ENCODE assay signal across 25 mouse cellular contexts in the genomic region with DNA sequence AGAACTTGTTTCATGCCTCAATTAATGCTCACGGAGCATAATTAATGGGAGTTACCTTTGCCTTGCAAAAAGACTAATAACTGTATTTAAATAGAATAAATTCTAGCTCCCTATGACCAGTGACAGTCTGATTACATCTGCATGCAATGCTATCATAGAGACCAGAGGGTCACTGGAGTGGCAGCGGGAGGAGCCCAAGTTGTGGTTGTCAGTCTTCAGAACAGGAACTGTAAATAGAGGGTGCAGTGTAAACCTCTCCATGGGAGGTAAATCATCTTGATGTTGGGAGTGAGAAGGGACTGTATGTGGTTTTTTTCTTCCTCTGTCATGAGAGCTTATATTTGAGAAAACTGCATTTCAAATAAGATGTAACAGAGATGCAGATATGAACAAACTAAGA.
DNase-seq lines count a peak whose midpoint lies in the region; ATAC-seq lines count a peak whose summit lies in the region.
"Had no signal": no experiment of that assay in that cellular context is flagged by ENCODE, and none has a peak within 500 bp of the region (broad histone marks: within the 10 kb centered on the region; RNA-seq: fewer than 3 reads in every experiment).

No protein-coding gene starts in this region.

- no peaks in the 10 kb centered on the region for H3K27me3 ChIP-seq in liver, embryonic 11.5 days (replicated peaks; ENCODE audit: control insufficient read depth, insufficient read depth, low read length)
- H3K27me3 ChIP-seq in forebrain, embryonic 11.5 days (ENCODE audit: control insufficient read depth, insufficient read depth, low read length): no peaks in the 10 kb centered on the region
- H3K27me3 ChIP-seq: CH12.LX; embryonic facial prominence, embryonic 12.5 days; embryonic facial prominence, embryonic 15.5 days; forebrain, embryonic 12.5 days; forebrain, embryonic 15.5 days; hindbrain, embryonic 13.5 days; intestine, embryonic 15.5 days had no signal

- no peak overlapping the region for H3K9ac ChIP-seq in liver, embryonic 11.5 days (ENCODE audit: low read depth, low read length)
- H3K9ac ChIP-seq in forebrain, embryonic 11.5 days (ENCODE audit: low read length): no peak overlapping the region
- H3K9ac ChIP-seq: embryonic facial prominence, embryonic 12.5 days; embryonic facial prominence, embryonic 15.5 days; forebrain, embryonic 12.5 days; forebrain, embryonic 15.5 days; hindbrain, embryonic 13.5 days; intestine, embryonic 15.5 days had no signal

- 57% methylated on average over 2 of the region's 2 CpGs for WGBS in liver, embryonic 11.5 days
- WGBS in forebrain, embryonic 11.5 days: 85% methylated on average over 2 of the region's 2 CpGs

- H3K4me1 ChIP-seq in liver, embryonic 11.5 days (replicated peaks; ENCODE audit: control insufficient read depth, insufficient read depth, low read length): peaks cover 8% of the 10 kb centered on the region; the same call in 1 of the 2 replicates
- H3K4me1 ChIP-seq in forebrain, embryonic 11.5 days (replicated peaks; ENCODE audit: control insufficient read depth, insufficient read depth, low read length): no peaks in the 10 kb centered on the region
- H3K4me1 ChIP-seq: embryonic facial prominence, embryonic 12.5 days; embryonic facial prominence, embryonic 15.5 days; forebrain, embryonic 12.5 days; forebrain, embryonic 15.5 days; hindbrain, embryonic 10.5 days; hindbrain, embryonic 13.5 days; intestine, embryonic 15.5 days had no signal

- no peak for ATAC-seq in liver, embryonic 11.5 days (replicated peaks; ENCODE audit: low FRiP score)
- ATAC-seq in hematopoietic stem cell, adult 5-6 weeks (replicated peaks in 1 of 2; ENCODE audit: insufficient read depth in 1 of 2, low FRiP score in 2 of 2, low TSS enrichment in 1 of 2, low read depth in 1 of 2, poor library complexity in 2 of 2, severe bottlenecking in 2 of 2): peak; percentile 56 to 67; a peak in 2 of 4 replicates
- 0 out of 2 replicates have a peak, but pooled peaks have one; percentile 20 for ATAC-seq in megakaryocyte-erythroid progenitor cell, adult 5-6 weeks (replicated peaks; ENCODE audit: low FRiP score, low TSS enrichment, poor library complexity, severe bottlenecking)
- no peak for ATAC-seq in forebrain, embryonic 11.5 days (replicated peaks; ENCODE audit: low FRiP score)
- ATAC-seq: forebrain, embryonic 15.5 days; hindbrain, embryonic 16.5 days; intestine, embryonic 15.5 days had no signal

- DNase-seq in liver: peak; percentile 26
- no peak for DNase-seq in liver, embryonic 11.5 days (ENCODE audit: low spot score)
- no peak for DNase-seq in lung, postnatal 36 days
- DNase-seq in forebrain, embryonic 11.5 days (ENCODE audit: low spot score): no peak
- DNase-seq: adrenal gland, adult 2 months; adrenal gland, postnatal 14 days; B cell, adult 2 months; cerebellum, adult 11-12 months; cerebellum, adult 8-10 months; cerebellum, postnatal 10 days; gastrocnemius, postnatal 10 days; gastrocnemius, postnatal 36 days; heart, adult 11 months had no signal

- no peak overlapping the region for H3K4me2 ChIP-seq in liver, embryonic 11.5 days
- H3K4me2 ChIP-seq in forebrain, embryonic 11.5 days (ENCODE audit: low read depth, low read length, severe bottlenecking): no peak overlapping the region
- H3K4me2 ChIP-seq: embryonic facial prominence, embryonic 12.5 days; embryonic facial prominence, embryonic 15.5 days; forebrain, embryonic 12.5 days; forebrain, embryonic 15.5 days; heart, embryonic 11.5 days; hindbrain, embryonic 13.5 days; intestine, embryonic 15.5 days had no signal

- no peaks in the 10 kb centered on the region for H3K36me3 ChIP-seq in liver, embryonic 11.5 days (ENCODE audit: control insufficient read depth, insufficient read depth, low read length)
- H3K36me3 ChIP-seq in forebrain, embryonic 11.5 days (ENCODE audit: control insufficient read depth, insufficient read depth, low read length): no peaks in the 10 kb centered on the region
- H3K36me3 ChIP-seq: embryonic facial prominence, embryonic 12.5 days; embryonic facial prominence, embryonic 15.5 days; forebrain, embryonic 12.5 days; forebrain, embryonic 15.5 days; hindbrain, embryonic 10.5 days; hindbrain, embryonic 13.5 days; intestine, embryonic 15.5 days had no signal

- H3K9me3 ChIP-seq in liver, embryonic 11.5 days (ENCODE audit: control insufficient read depth, low read length): no peaks in the 10 kb centered on the region
- H3K9me3 ChIP-seq in forebrain, embryonic 11.5 days (ENCODE audit: control insufficient read depth, low read length): no peaks in the 10 kb centered on the region
- H3K9me3 ChIP-seq: embryonic facial prominence, embryonic 12.5 days; embryonic facial prominence, embryonic 15.5 days; forebrain, embryonic 12.5 days; forebrain, embryonic 15.5 days; hindbrain, embryonic 10.5 days; hindbrain, embryonic 13.5 days; intestine, embryonic 15.5 days had no signal

- H3K4me3 ChIP-seq in liver, embryonic 11.5 days (ENCODE audit: low read depth, low read length): no peak overlapping the region
- H3K4me3 ChIP-seq in forebrain, embryonic 11.5 days (ENCODE audit: low read depth, low read length): no peak overlapping the region
- H3K4me3 ChIP-seq: embryonic facial prominence, embryonic 12.5 days; embryonic facial prominence, embryonic 15.5 days; forebrain, embryonic 12.5 days; forebrain, embryonic 15.5 days; hindbrain, embryonic 10.5 days; hindbrain, embryonic 13.5 days; intestine, embryonic 15.5 days had no signal

- H3K27ac ChIP-seq in liver, embryonic 11.5 days (ENCODE audit: low read depth, low read length): no peak overlapping the region
- no peak overlapping the region for H3K27ac ChIP-seq in forebrain, embryonic 11.5 days (ENCODE audit: low read depth, low read length)
- H3K27ac ChIP-seq: embryonic facial prominence, embryonic 12.5 days; embryonic facial prominence, embryonic 15.5 days; forebrain, embryonic 12.5 days; forebrain, embryonic 15.5 days; hindbrain, embryonic 10.5 days; hindbrain, embryonic 13.5 days; intestine, embryonic 15.5 days had no signal

Comparison
In these comparisons a context has a peak if more than half of its experiments do, and no peak if none do; other contexts are left out.
1. ATAC-seq: peak in hematopoietic stem cell, adult 5-6 weeks (2 of 2) and megakaryocyte-erythroid progenitor cell, adult 5-6 weeks (single experiment); none in liver, embryonic 11.5 days (single experiment) and forebrain, embryonic 11.5 days (single experiment).